Mouse (Mus musculus): ENCODE results near the gene Ep400.

DNA sequence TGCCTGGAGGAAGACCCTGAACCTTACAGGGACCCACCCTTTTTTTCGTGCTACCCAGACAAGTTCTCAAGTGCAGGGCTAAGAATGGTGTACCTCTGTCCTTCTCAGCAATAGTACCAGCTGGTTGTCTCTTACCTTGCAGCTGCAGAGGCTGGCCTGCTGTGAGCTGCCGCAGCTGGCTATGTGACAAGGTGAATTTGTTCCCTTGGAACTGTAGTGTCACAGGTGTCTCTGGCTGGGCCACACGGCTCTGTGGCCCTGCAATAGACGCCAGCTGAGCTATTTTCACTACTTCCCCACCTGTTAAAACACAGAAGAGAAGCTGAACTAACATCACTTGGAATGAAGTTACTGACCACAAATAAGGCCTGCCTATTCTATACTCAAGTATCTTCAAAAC, 71.9 kb downstream of the Ep400 start:
- TF ChIP-seq CTCF (IDR thresholded peaks at IDR 0.05; ENCODE audit: extremely low read depth, insufficient read depth, insufficient read length, insufficient replicate concordance) (no peak), POLR2A (IDR thresholded peaks at IDR 0.05; ENCODE audit: low read depth, low read length) (no peak)
